Mouse (Mus musculus): ENCODE measurements around the gene 1700093K21Rik. TPM values are rescaled to one million over a fixed set of nuclear protein-coding genes. Genes with fewer than 3 reads are reported as not detected.

The 1700093K21Rik gene
- polyA plus RNA-seq (2012; rRNA removed), result 0.03 TPM in 1 of 2 replicates, not detected in the other

GRCm38 (mm10) chr11:23520473-23521205 is at the start of gene 1700093K21Rik:
Gene 1700093K21Rik (minus strand): TSS chr11:23521155.

DNA sequence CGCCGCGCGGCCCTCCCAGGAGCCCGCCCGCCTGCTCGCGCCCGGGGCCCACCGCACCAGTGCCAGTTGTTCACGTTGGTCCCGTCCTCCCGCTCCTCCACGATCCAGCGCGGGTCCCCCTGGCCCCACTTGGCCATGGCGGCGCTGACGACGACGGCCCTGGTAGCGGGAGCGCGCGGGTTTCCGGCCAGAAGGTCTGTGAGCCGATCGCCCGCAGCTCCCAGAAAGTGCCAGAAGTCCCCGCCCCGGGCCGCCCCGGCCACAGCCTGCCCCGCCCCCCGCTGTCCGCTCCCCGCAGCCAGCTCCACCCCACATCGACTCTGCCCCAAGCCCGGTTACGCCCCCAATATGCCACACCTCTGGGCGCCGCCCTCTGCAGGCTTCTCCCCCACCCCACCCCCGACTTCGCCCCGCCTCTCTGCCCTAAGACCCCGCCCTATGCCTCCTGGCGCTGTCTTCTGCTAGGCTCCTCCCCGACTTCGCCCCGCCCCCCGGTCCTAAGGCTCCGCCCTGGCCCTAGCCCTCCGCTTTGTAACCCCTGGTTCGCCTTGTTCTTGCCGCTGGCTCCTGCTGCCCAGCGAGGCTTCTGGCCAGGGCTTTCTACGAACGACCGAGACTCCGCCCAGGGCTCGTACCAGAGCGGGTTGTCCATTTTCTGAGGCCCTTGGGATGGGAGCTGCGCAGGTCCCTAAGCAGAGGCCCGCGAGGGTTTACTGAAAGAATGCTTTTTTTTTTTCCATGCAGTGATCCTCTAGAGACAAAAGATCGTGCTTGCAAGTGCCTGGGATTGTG is 23.0 kb downstream of the 1700093K21Rik start, which contains the start of gene Ahsa2:
Ahsa2 (minus strand) TSS at position 313 of the 792 bp plus-strand sequence.

Other genes starting within 250 kb of the 1700093K21Rik start
- gene Usp34, start 214.3 kb downstream of the 1700093K21Rik start, polyA plus RNA-seq (2012; rRNA removed), result 7.3 and 7.4 TPM in 2 replicates
- 18.4 and 20.3 TPM in 2 replicates for gene Ahsa2, start 23.1 kb downstream of the 1700093K21Rik start, polyA plus RNA-seq (2012; rRNA removed)
- 2.6 and 2.8 TPM in 2 replicates for gene 0610010F05Rik, start 112.5 kb upstream of the 1700093K21Rik start, polyA plus RNA-seq (2012; rRNA removed)
- gene Pus10, start 144.5 kb upstream of the 1700093K21Rik start, polyA plus RNA-seq (2012; rRNA removed), result 6.0 TPM in 2 replicates
- 7.4 and 8.1 TPM in 2 replicates for gene Pex13, start 144.8 kb upstream of the 1700093K21Rik start, polyA plus RNA-seq (2012; rRNA removed)
- 1.1 and 1.2 TPM in 2 replicates for gene Rel, start 249.8 kb upstream of the 1700093K21Rik start, polyA plus RNA-seq (2012; rRNA removed)

Measured in liver, embryonic 18 days (tissue).